Mouse (Mus musculus) embryonic facial prominence, embryonic 14.5 days (tissue): ENCODE measurements at regions not wholly inside any gene's neighbourhood (a gene's known extent, or its start where the extent isn't known, plus 50 kb on each side); places are given as distances from the start of the nearest gene placed in this dataset.

Experiments used
- ATAC-seq: fragments of 200-750 bp; cut with Nextera tagmentation; 2 replicates; pipeline ENCODE4 v1.8.0; 2017; ENCODE audit warnings: low read depth, moderate number of reproducible peaks, moderate TSS enrichment
- DNase-seq: peaks from one replicate; pipeline ENCODE4 v3.0.0-alpha.2; 2015; ENCODE audit warnings: low spot score
- H3K27ac ChIP-seq: fragments of 300-500 bp; sonication (generic); replicated peaks from 2 replicates; pipeline ENCODE4 v1.5.1; 2014; ENCODE audit warnings: low read depth, mild to moderate bottlenecking, low read length, moderate library complexity
- H3K27me3 ChIP-seq: fragments of 300-500 bp; sonication (generic); replicated peaks from 2 replicates; pipeline ENCODE4 v1.6.1; 2014; ENCODE audit warnings: low read length; ENCODE audit not compliant: control insufficient read depth, insufficient read depth
- H3K36me3 ChIP-seq: fragments of 300-500 bp; sonication (generic); 2 replicates; pipeline ENCODE4 v1.6.1; 2014; ENCODE audit warnings: low read length, mixed read lengths; ENCODE audit not compliant: control insufficient read depth, insufficient read depth
- H3K4me1 ChIP-seq: fragments of 300-500 bp; sonication (generic); 2 replicates; pipeline ENCODE4 v1.6.1; 2014; ENCODE audit warnings: antibody characterized with exemption, low read length; ENCODE audit not compliant: control insufficient read depth, insufficient read depth
- H3K4me2 ChIP-seq: fragments of 300-500 bp; sonication (generic); 2 replicates; pipeline ENCODE4 v1.6.1; 2014; ENCODE audit warnings: low read depth, mild to moderate bottlenecking, low read length, moderate library complexity, mixed read lengths
- H3K4me3 ChIP-seq: fragments of 300-500 bp; sonication (generic); 2 replicates; pipeline ENCODE4 v1.5.1; 2014; ENCODE audit warnings: low read depth, mild to moderate bottlenecking, low read length
- H3K9ac ChIP-seq: fragments of 300-500 bp; sonication (generic); 2 replicates; pipeline ENCODE4 v1.6.1; 2014; ENCODE audit warnings: low read depth, mild to moderate bottlenecking, low read length, moderate library complexity, mixed read lengths
- H3K9me3 ChIP-seq: fragments of 300-500 bp; sonication (generic); 2 replicates; pipeline ENCODE4 v1.6.1; 2016; ENCODE audit warnings: low read length; ENCODE audit not compliant: control insufficient read depth
- WGBS: fragments of 180-500 bp; shearing (Covaris S2); extraction: QIAGEN DNeasy Blood & Tissue Kit; methylation state at CpG from one replicate; pipeline ENCODE4 v1.1.7; 2014; 5-methylcytosine and 5-hydroxymethylcytosine counted together

GRCm38 (mm10) chr2:21067292-21067850, 98.7 kb upstream of the Arhgap21 start:
- H3K4me1 ChIP-seq, result no peaks in the 10 kb centered on the region
- H3K4me3 ChIP-seq, result no peak overlapping the region
- ATAC-seq, result no peak
- H3K36me3 ChIP-seq, result no peaks in the 10 kb centered on the region
- no peak overlapping the region for H3K4me2 ChIP-seq
- H3K27ac ChIP-seq, result no peak overlapping the region
- no peaks in the 10 kb centered on the region for H3K27me3 ChIP-seq
- DNase-seq, result no peak
- no peaks in the 10 kb centered on the region for H3K9me3 ChIP-seq
- H3K9ac ChIP-seq, result no peak overlapping the region
- WGBS, result 87% methylated on average over 9 of the region's 9 CpGs

- Histone ChIP-seq H3K27ac (no peak overlapping the region), H3K4me1 (no peaks in the 10 kb centered on the region), H3K36me3 (no peaks in the 10 kb centered on the region), H3K9me3 (no peaks in the 10 kb centered on the region), H3K4me3 (no peak overlapping the region), H3K9ac (no peak overlapping the region), H3K27me3 (no peaks in the 10 kb centered on the region; the same call in 1 of the 2 replicates), H3K4me2 (no peak overlapping the region)
- 68% methylated on average over 2 of the region's 2 CpGs for WGBS
- DNase-seq, result no peak
- no peak for ATAC-seq
These were observed 91.6 kb upstream of the Arhgap21 start for GRCm38 (mm10) chr2:21060347-21060650.

GRCm38 (mm10) chr2:21059618-21060346, 91.1 kb upstream of the Arhgap21 start:
- H3K9me3 ChIP-seq, result no peaks in the 10 kb centered on the region
- H3K27ac ChIP-seq, result no peak overlapping the region
- H3K4me1 ChIP-seq, result no peaks in the 10 kb centered on the region
- no peak overlapping the region for H3K9ac ChIP-seq
- no peak for DNase-seq
- H3K4me2 ChIP-seq, result no peak overlapping the region
- H3K36me3 ChIP-seq, result no peaks in the 10 kb centered on the region
- no peak for ATAC-seq
- H3K27me3 ChIP-seq, result no peaks in the 10 kb centered on the region; the same call in 1 of the 2 replicates
- H3K4me3 ChIP-seq, result no peak overlapping the region
- 31% methylated on average over 3 of the region's 3 CpGs for WGBS

GRCm38 (mm10) chr2:21058940-21059339, 90.3 kb upstream of the Arhgap21 start:
- no peak overlapping the region for H3K9ac ChIP-seq
- no peaks in the 10 kb centered on the region for H3K4me1 ChIP-seq
- H3K4me2 ChIP-seq, result no peak overlapping the region
- H3K9me3 ChIP-seq, result no peaks in the 10 kb centered on the region
- H3K36me3 ChIP-seq, result no peaks in the 10 kb centered on the region
- DNase-seq (no peak), ATAC-seq (no peak)
- no peak overlapping the region for H3K4me3 ChIP-seq
- H3K27ac ChIP-seq, result no peak overlapping the region
- no peaks in the 10 kb centered on the region; the same call in 1 of the 2 replicates for H3K27me3 ChIP-seq
- WGBS, result 88% methylated on average over 3 of the region's 3 CpGs

- no peaks in the 10 kb centered on the region for H3K4me1 ChIP-seq
- 47% methylated on average over 5 of the region's 5 CpGs for WGBS
- no peaks in the 10 kb centered on the region for H3K36me3 ChIP-seq
- ATAC-seq, result no peak
- DNase-seq, result no peak
- H3K27me3 ChIP-seq, result no peaks in the 10 kb centered on the region; the same call in 1 of the 2 replicates
- H3K9ac ChIP-seq, result no peak overlapping the region
- no peak overlapping the region for H3K27ac ChIP-seq
- H3K9me3 ChIP-seq, result no peaks in the 10 kb centered on the region
- H3K4me3 ChIP-seq, result no peak overlapping the region
- H3K4me2 ChIP-seq, result no peak overlapping the region
These were observed 87.9 kb upstream of the Arhgap21 start for GRCm38 (mm10) chr2:21056450-21057210.

GRCm38 (mm10) chr2:21055416-21055815, 86.7 kb upstream of the Arhgap21 start:
- H3K36me3 ChIP-seq, result no peaks in the 10 kb centered on the region
- no peaks in the 10 kb centered on the region for H3K9me3 ChIP-seq
- DNase-seq (no peak), ATAC-seq (no peak)
- no peaks in the 10 kb centered on the region for H3K4me1 ChIP-seq
- no peak overlapping the region for H3K27ac ChIP-seq
- H3K4me2 ChIP-seq, result no peak overlapping the region
- no peak overlapping the region for H3K4me3 ChIP-seq
- H3K9ac ChIP-seq, result no peak overlapping the region
- H3K27me3 ChIP-seq, result no peaks in the 10 kb centered on the region; the same call in 1 of the 2 replicates
- WGBS, result 91% methylated on average over 3 of the region's 3 CpGs

GRCm38 (mm10) chr2:21054325-21055082, 85.8 kb upstream of the Arhgap21 start:
- ATAC-seq (no peak), DNase-seq (no peak)
- Histone ChIP-seq H3K27ac (no peak overlapping the region), H3K4me3 (no peak overlapping the region), H3K9me3 (no peaks in the 10 kb centered on the region), H3K9ac (no peak overlapping the region), H3K27me3 (no peaks in the 10 kb centered on the region; the same call in 1 of the 2 replicates), H3K4me2 (no peak overlapping the region), H3K36me3 (no peaks in the 10 kb centered on the region), H3K4me1 (no peaks in the 10 kb centered on the region)
- WGBS, result 73% methylated on average over 6 of the region's 6 CpGs

- Histone ChIP-seq H3K4me2 (no peak overlapping the region), H3K4me3 (no peak overlapping the region), H3K27ac (no peak overlapping the region), H3K9ac (no peak overlapping the region), H3K36me3 (no peaks in the 10 kb centered on the region), H3K4me1 (no peaks in the 10 kb centered on the region), H3K27me3 (no peaks in the 10 kb centered on the region; the same call in 1 of the 2 replicates), H3K9me3 (no peaks in the 10 kb centered on the region)
- ATAC-seq (no peak), DNase-seq (no peak)
- 83% methylated on average over 5 of the region's 5 CpGs for WGBS
These were observed 84.9 kb upstream of the Arhgap21 start for GRCm38 (mm10) chr2:21053596-21053995.
